Mouse (Mus musculus) liver, adult 2 months (tissue): Measurements from ENCODE around the gene Cbx8. TPM values are rescaled to one million over a fixed set of nuclear protein-coding genes. Genes with fewer than 3 reads are reported as not detected.
A peak's percentile ranks its signal among the peaks of the same experiment; 100 is the strongest.

Experiments
- DNase-seq: peaks from one replicate; pipeline ENCODE4 v3.0.0-alpha.2; 2011; ENCODE audit warnings: low read depth, low spot score; ENCODE audit errors: extremely low read depth
- H3K27ac ChIP-seq: fragments of 200-500 bp; replicated peaks from 2 replicates; pipeline ENCODE4 v1.5.1; 2012; ENCODE audit warnings: low read depth, mild to moderate bottlenecking, control low read depth, inconsistent platforms, low read length; ENCODE audit not compliant: insufficient read depth
- H3K27me3 ChIP-seq: fragments of 200-500 bp; 2 replicates; pipeline ENCODE4 v1.6.1; 2012; ENCODE audit warnings: mild to moderate bottlenecking, moderate library complexity, low read length, inconsistent platforms; ENCODE audit not compliant: control insufficient read depth, insufficient read depth
- H3K36me3 ChIP-seq: fragments of 200-500 bp; 2 replicates; pipeline ENCODE4 v1.6.1; 2012; ENCODE audit warnings: low read length, inconsistent platforms; ENCODE audit not compliant: control insufficient read depth, insufficient read depth
- H3K4me1 ChIP-seq: fragments of 200-500 bp; 2 replicates; pipeline ENCODE4 v1.6.1; 2011; ENCODE audit warnings: low read length; ENCODE audit not compliant: control insufficient read depth, insufficient read depth
- H3K4me3 ChIP-seq: fragments of 200-500 bp; 2 replicates; pipeline ENCODE4 v1.5.1; 2011; ENCODE audit warnings: low read depth, mild to moderate bottlenecking, control low read depth, low read length, moderate library complexity; ENCODE audit not compliant: insufficient read depth
- H3K79me2 ChIP-seq: fragments of 200-500 bp; 2 replicates; pipeline ENCODE4 v1.6.1; 2012; ENCODE audit warnings: inconsistent platforms, mild to moderate bottlenecking, low read length, moderate library complexity; ENCODE audit not compliant: control insufficient read depth, insufficient read depth
- H3K9ac ChIP-seq: fragments of 200-500 bp; 2 replicates; pipeline ENCODE4 v1.6.1; 2012; ENCODE audit warnings: low read depth, mild to moderate bottlenecking, control low read depth, inconsistent platforms, low read length
- CTCF ChIP-seq: fragments of 200-500 bp; IDR thresholded peaks from 2 replicates; pipeline ENCODE4 v1.5.1; 2011; ENCODE audit warnings: low read depth, low read length, control low read depth
- POLR2A ChIP-seq: fragments of 200-500 bp; IDR thresholded peaks from 2 replicates; pipeline ENCODE4 v1.6.1; 2011; ENCODE audit warnings: low read length, control low read depth; ENCODE audit not compliant: insufficient read depth; ENCODE audit errors: extremely low read depth
- WGBS: fragments of 180-500 bp; shearing (Covaris S2); methylation state at CpG from one replicate; pipeline ENCODE4 v1.1.7; 2018; 5-methylcytosine and 5-hydroxymethylcytosine counted together
- polyA plus RNA-seq: library from polyadenylated mRNA; depleted of rRNA; stranded (reverse); fragments of >200 nt; gene quantifications from 2 replicates; pipeline ENCODE4 v1.2.3, GENCODE M21; 2012
- total RNA-seq: library from RNA; depleted of rRNA; stranded (reverse); fragments of >200 nt; gene quantifications from 2 replicates; pipeline ENCODE4 v1.2.3, GENCODE M21; 2014

Cbx8 gene
- total and polyA plus RNA-seq, 2 experiments, result 1.7 to 5.1 TPM

GRCm38 (mm10) chr11:119057291-119057690, 16.5 kb upstream of the Cbx8 start:
- 8% methylated on average over 9 of the region's 9 CpGs for WGBS
- DNase-seq, result no peak
- no peaks in the 10 kb centered on the region for H3K36me3 ChIP-seq
- peak overlapping the region; percentile 81 for H3K9ac ChIP-seq
- H3K27ac ChIP-seq, result no peak overlapping the region
- H3K4me1 ChIP-seq, result peaks cover 4% of the 10 kb centered on the region; the same call in 1 of the 2 replicates
- H3K4me3 ChIP-seq, result 0 out of 2 replicates have a peak overlapping the region, but pooled peaks have one; percentile 82
- TF ChIP-seq CTCF (no peak), POLR2A (no peak)
- H3K79me2 ChIP-seq, result no peaks in the 10 kb centered on the region
- H3K27me3 ChIP-seq, result peaks cover 16% of the 10 kb centered on the region; the same call in 1 of the 2 replicates

- H3K4me3 ChIP-seq, result peak overlapping the region; percentile 82
- no peaks in the 10 kb centered on the region for H3K36me3 ChIP-seq
- under 1% methylated on average over 65 of the region's 65 CpGs for WGBS
- 0 out of 2 replicates have a peak overlapping the region, but pooled peaks have one; percentile 12 for H3K27ac ChIP-seq
- TF ChIP-seq CTCF (no peak), POLR2A (no peak)
- peak overlapping the region; percentile 81 for H3K9ac ChIP-seq
- H3K4me1 ChIP-seq, result peaks cover 4% of the 10 kb centered on the region; the same call in 1 of the 2 replicates
- peaks cover 16% of the 10 kb centered on the region; the same call in 1 of the 2 replicates for H3K27me3 ChIP-seq
- no peaks in the 10 kb centered on the region for H3K79me2 ChIP-seq
- DNase-seq, result no peak
Observed at GRCm38 (mm10) chr11:119056301-119057211, 15.8 kb upstream of the Cbx8 start.

- Histone ChIP-seq H3K79me2 (no peaks in the 10 kb centered on the region), H3K4me1 (peaks cover 4% of the 10 kb centered on the region; the same call in 1 of the 2 replicates), H3K4me3 (no peak overlapping the region), H3K27ac (no peak overlapping the region), H3K9ac (no peak overlapping the region), H3K36me3 (no peaks in the 10 kb centered on the region), H3K27me3 (peaks cover 16% of the 10 kb centered on the region; the same call in 1 of the 2 replicates)
- WGBS, result 4% methylated on average over 32 of the region's 32 CpGs
- no peak for DNase-seq
- TF ChIP-seq POLR2A, result no peak
- TF ChIP-seq CTCF, result no peak
Observed at GRCm38 (mm10) chr11:119055571-119056131, 14.9 kb upstream of the Cbx8 start.

- H3K36me3 ChIP-seq, result no peaks in the 10 kb centered on the region
- DNase-seq, result peak; percentile 45
- H3K4me1 ChIP-seq, result peaks cover 4% of the 10 kb centered on the region; the same call in 1 of the 2 replicates
- no peak overlapping the region for H3K9ac ChIP-seq
- no peak overlapping the region for H3K27ac ChIP-seq
- H3K4me3 ChIP-seq, result no peak overlapping the region
- peaks cover 16% of the 10 kb centered on the region; the same call in 1 of the 2 replicates for H3K27me3 ChIP-seq
- 6% methylated on average over 47 of the region's 47 CpGs for WGBS
- no peaks in the 10 kb centered on the region for H3K79me2 ChIP-seq
- TF ChIP-seq CTCF (peak; percentile 75), POLR2A (no peak)
Observed at GRCm38 (mm10) chr11:119054351-119055345, 13.9 kb upstream of the Cbx8 start.

- no peaks in the 10 kb centered on the region for H3K79me2 ChIP-seq
- no peak overlapping the region for H3K9ac ChIP-seq
- WGBS, result 3% methylated on average over 34 of the region's 35 CpGs
- DNase-seq, result no peak
- peaks cover 4% of the 10 kb centered on the region; the same call in 1 of the 2 replicates for H3K4me1 ChIP-seq
- H3K27me3 ChIP-seq, result peaks cover 16% of the 10 kb centered on the region; the same call in 1 of the 2 replicates
- TF ChIP-seq CTCF (no peak), POLR2A (no peak)
- H3K36me3 ChIP-seq, result no peaks in the 10 kb centered on the region
- no peak overlapping the region for H3K27ac ChIP-seq
- H3K4me3 ChIP-seq, result no peak overlapping the region
Observed at GRCm38 (mm10) chr11:119053738-119054350, 13.1 kb upstream of the Cbx8 start.
